Mouse (Mus musculus) heart, adult 2 months (tissue): ENCODE measurements around the gene Itprid2. TPM values are rescaled to one million over a fixed set of nuclear protein-coding genes. Genes with fewer than 3 reads are reported as not detected.
A peak's percentile ranks its signal among the peaks of the same experiment; 100 is the strongest.

Source experiments
- DNase-seq, 2 experiments: peaks; one replicate each; pipeline ENCODE4 v3.0.0; 2021
- H3K27ac ChIP-seq: fragments of 200-600 bp; 2 replicates; pipeline ENCODE4 v1.8.1; 2022
- H3K27me3 ChIP-seq: fragments of 200-500 bp; 2 replicates; pipeline ENCODE4 v1.6.1; 2012; ENCODE audit warnings: mild to moderate bottlenecking, low read length, inconsistent platforms, mixed read lengths; ENCODE audit not compliant: control insufficient read depth, insufficient read depth
- H3K36me3 ChIP-seq: fragments of 200-500 bp; 2 replicates; pipeline ENCODE4 v1.6.1; 2012; ENCODE audit warnings: low read length, inconsistent platforms; ENCODE audit not compliant: control insufficient read depth, insufficient read depth
- H3K4me1 ChIP-seq: fragments of 200-500 bp; 2 replicates; pipeline ENCODE4 v1.6.1; 2011; ENCODE audit warnings: low read length; ENCODE audit not compliant: control insufficient read depth, insufficient read depth
- H3K4me3 ChIP-seq: fragments of 200-600 bp; 2 replicates; pipeline ENCODE4 v1.8.1; 2022
- H3K79me2 ChIP-seq: fragments of 200-500 bp; replicated peaks from 2 replicates; pipeline ENCODE4 v1.6.1; 2012; ENCODE audit warnings: mild to moderate bottlenecking, inconsistent platforms, low read length, moderate library complexity, mixed read lengths; ENCODE audit not compliant: control insufficient read depth, insufficient read depth
- H3K9ac ChIP-seq: fragments of 200-500 bp; 2 replicates; pipeline ENCODE4 v1.6.1; 2012; ENCODE audit warnings: low read depth, mild to moderate bottlenecking, control low read depth, inconsistent platforms, low read length, mixed read lengths
- CTCF ChIP-seq: fragments of 200-600 bp; IDR thresholded peaks from 2 replicates; pipeline ENCODE4 v1.8.1; 2022; ENCODE audit warnings: antibody characterized with exemption, mild to moderate bottlenecking, moderate library complexity
- EP300 ChIP-seq: fragments of 200-500 bp; IDR thresholded peaks from 2 replicates; pipeline ENCODE4 v1.6.1; 2011; ENCODE audit warnings: low read depth, low read length, control low read depth; ENCODE audit not compliant: insufficient read depth
- POLR2A ChIP-seq: fragments of 200-500 bp; IDR thresholded peaks from 2 replicates; pipeline ENCODE4 v1.6.1; 2011; ENCODE audit warnings: mild to moderate bottlenecking, low read depth, low read length, control low read depth; ENCODE audit not compliant: insufficient read depth
- WGBS: fragments of 180-500 bp; shearing (Covaris S2); methylation state at CpG from one replicate; pipeline ENCODE4 v1.1.7; 2018; 5-methylcytosine and 5-hydroxymethylcytosine counted together
- intact Hi-C: fragments of 180-260 bp; cut with DNase I; formaldehyde crosslinking; loops from one replicate; pipeline ENCODE4 v1.15.1; 2025
- polyA plus RNA-seq: library from polyadenylated mRNA; depleted of rRNA; stranded (reverse); fragments of >200 nt; gene quantifications from 2 replicates; pipeline ENCODE4 v1.2.3, GENCODE M21; 2012
- total RNA-seq, 2 experiments: library from RNA; stranded (reverse); gene quantifications; 2 replicates each; pipeline ENCODE4 v1.2.3; 2021

The Itprid2 gene
- total and polyA plus RNA-seq, 3 experiments, result 6.5 to 24.0 (median 19.3) TPM

DNA sequence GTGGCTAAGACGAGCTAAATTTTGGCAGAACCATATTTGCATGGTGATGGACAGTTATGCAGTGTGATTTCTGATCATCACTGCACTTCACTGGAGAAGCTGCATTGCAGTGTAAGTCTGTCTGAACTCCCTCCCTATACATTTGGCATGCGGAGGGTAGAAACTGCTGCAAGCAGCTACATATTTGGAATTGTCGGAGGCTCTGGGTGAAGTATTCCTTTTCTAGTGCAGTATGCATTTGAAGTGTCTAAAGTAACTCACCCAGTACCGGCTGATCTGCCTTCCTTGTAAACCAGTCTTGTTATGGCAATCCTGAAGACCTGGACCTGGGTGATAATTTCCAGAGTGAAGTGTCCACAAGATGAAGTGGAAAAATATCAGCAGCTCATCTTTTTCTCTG lies 46.5 kb downstream of the Itprid2 start:
- Histone ChIP-seq H3K27ac (no peak overlapping the region), H3K27me3 (no peaks in the 10 kb centered on the region), H3K4me3 (no peak overlapping the region), H3K4me1 (no peaks in the 10 kb centered on the region), H3K9ac (no peak overlapping the region), H3K36me3 (no peaks in the 10 kb centered on the region; the same call in 1 of the 2 replicates), H3K79me2 (no peaks in the 10 kb centered on the region)
- WGBS, result 74% methylated on average over 4 of the region's 4 CpGs
- no peak for TF ChIP-seq EP300
- TF ChIP-seq POLR2A, result no peak
- no peak for TF ChIP-seq CTCF
- DNase-seq, result no peak
- intact Hi-C loops, result no loop called here

DNA sequence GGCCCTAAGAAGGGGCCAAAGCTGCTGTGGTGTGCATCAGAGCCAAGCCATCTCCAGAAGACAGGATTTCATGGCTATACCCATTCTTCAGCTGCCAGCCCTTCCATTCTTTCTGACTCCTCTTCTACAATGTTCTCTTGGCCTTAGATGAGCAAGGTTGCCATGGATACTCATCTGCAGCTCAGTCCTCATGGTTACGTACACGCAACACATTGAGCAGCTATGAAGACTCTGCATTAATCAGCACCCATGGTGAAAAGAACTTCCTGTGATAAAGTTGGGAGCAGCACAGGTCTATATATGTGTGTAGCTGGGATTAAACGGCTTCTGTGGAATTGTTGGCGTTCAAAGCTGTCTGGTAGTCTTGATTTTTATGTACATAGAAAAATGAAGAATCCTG lies 48.1 kb downstream of the Itprid2 start:
- Histone ChIP-seq H3K27ac (no peak overlapping the region), H3K9ac (no peak overlapping the region)
- TF ChIP-seq POLR2A (no peak), EP300 (no peak), CTCF (no peak)

DNA sequence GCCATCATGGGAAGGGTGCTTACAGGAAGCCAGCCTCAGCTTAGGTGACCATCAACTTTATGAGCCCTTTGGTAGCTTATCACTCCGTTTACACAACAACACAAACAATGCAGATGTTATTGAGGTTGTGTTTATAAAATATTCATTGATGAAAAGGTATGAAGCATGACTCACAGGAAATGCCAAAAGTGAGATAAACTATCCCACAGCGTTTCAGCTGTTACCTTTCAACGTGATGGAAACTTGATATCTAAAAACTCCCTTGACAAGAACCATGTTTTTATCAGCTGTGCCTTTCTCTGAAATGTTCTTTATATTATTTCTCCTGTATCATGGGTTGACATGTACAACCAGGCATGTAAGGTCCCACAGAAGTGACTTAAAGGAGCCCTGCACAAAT lies 55.7 kb downstream of the Itprid2 start:
- intact Hi-C loops, result no loop called here
- no peak overlapping the region for H3K27ac ChIP-seq
- no peak overlapping the region for H3K4me3 ChIP-seq
- DNase-seq, result no peak
- H3K79me2 ChIP-seq, result no peaks in the 10 kb centered on the region
- no peaks in the 10 kb centered on the region for H3K36me3 ChIP-seq
- WGBS, result 39% methylated on average over 3 of the region's 3 CpGs
- no peak for TF ChIP-seq POLR2A
- no peak for TF ChIP-seq CTCF
- no peak for TF ChIP-seq EP300
- H3K9ac ChIP-seq, result no peak overlapping the region
- H3K4me1 ChIP-seq, result no peaks in the 10 kb centered on the region
- no peaks in the 10 kb centered on the region for H3K27me3 ChIP-seq

More for the DNA sequence above, 48.1 kb downstream of the Itprid2 start:
- no peak for DNase-seq
- Histone ChIP-seq H3K27me3 (no peaks in the 10 kb centered on the region), H3K4me1 (no peaks in the 10 kb centered on the region), H3K4me3 (no peak overlapping the region), H3K79me2 (no peaks in the 10 kb centered on the region), H3K36me3 (no peaks in the 10 kb centered on the region)
- intact Hi-C loops, result no loop called here
- 86% methylated on average over 4 of the region's 4 CpGs for WGBS

DNA sequence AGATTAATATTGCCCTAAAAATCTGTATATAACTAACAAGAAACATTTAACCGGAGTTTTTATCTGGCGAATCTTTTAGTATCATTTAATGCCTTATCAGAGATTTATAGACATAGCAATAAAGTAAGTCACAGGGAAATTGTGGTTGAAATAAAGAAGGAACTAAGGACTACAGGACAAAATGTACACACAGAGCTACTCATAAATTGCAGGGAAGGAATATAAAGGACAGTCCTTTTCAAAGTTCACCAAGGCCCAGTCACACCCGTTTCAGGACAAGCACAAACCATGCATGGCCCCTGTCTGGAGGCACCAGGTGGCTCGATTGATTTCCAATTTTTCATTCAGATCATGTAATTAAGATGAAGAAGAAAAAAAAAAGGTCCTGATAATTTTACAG lies 60.0 kb downstream of the Itprid2 start:
- H3K36me3 ChIP-seq, result no peaks in the 10 kb centered on the region
- TF ChIP-seq POLR2A (no peak), CTCF (no peak), EP300 (no peak)
- DNase-seq, result no peak
- intact Hi-C loops, result no loop called here
- no peak overlapping the region for H3K9ac ChIP-seq
- H3K27me3 ChIP-seq, result no peaks in the 10 kb centered on the region
- no peaks in the 10 kb centered on the region for H3K79me2 ChIP-seq
- no peak overlapping the region for H3K4me3 ChIP-seq
- 95% methylated on average over 4 of the region's 4 CpGs for WGBS
- no peaks in the 10 kb centered on the region for H3K4me1 ChIP-seq
- no peak overlapping the region for H3K27ac ChIP-seq

DNA sequence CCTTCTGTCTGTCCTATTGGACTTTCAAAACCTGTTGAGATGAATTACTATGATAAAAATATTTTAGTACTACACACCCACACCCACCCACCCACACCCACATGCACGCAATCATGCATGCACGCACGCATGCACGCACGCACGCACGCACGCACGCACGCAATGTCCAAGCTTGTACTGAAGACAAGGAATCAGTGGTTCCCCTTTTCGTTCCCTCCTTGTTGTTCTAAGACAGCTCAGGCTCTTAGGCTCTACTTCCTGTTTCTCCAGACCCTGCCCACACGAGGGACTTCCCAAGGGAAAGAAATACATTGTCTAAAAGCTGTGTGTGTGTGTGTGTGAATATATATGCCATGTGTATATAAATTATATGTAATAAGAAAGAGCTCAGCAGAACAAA lies 60.8 kb downstream of the Itprid2 start:
- intact Hi-C loops, result no loop called here
- no peak overlapping the region for H3K27ac ChIP-seq
- TF ChIP-seq EP300, result no peak
- no peak for TF ChIP-seq POLR2A
- no peak for TF ChIP-seq CTCF
- no peak overlapping the region for H3K4me3 ChIP-seq
- no peaks in the 10 kb centered on the region for H3K4me1 ChIP-seq
- H3K79me2 ChIP-seq, result no peaks in the 10 kb centered on the region
- DNase-seq, result peak in 1 of 2 experiments; percentile 25
- H3K36me3 ChIP-seq, result no peaks in the 10 kb centered on the region
- WGBS, result 74% methylated on average over 12 of the region's 12 CpGs
- no peak overlapping the region for H3K9ac ChIP-seq
- no peaks in the 10 kb centered on the region for H3K27me3 ChIP-seq

DNA sequence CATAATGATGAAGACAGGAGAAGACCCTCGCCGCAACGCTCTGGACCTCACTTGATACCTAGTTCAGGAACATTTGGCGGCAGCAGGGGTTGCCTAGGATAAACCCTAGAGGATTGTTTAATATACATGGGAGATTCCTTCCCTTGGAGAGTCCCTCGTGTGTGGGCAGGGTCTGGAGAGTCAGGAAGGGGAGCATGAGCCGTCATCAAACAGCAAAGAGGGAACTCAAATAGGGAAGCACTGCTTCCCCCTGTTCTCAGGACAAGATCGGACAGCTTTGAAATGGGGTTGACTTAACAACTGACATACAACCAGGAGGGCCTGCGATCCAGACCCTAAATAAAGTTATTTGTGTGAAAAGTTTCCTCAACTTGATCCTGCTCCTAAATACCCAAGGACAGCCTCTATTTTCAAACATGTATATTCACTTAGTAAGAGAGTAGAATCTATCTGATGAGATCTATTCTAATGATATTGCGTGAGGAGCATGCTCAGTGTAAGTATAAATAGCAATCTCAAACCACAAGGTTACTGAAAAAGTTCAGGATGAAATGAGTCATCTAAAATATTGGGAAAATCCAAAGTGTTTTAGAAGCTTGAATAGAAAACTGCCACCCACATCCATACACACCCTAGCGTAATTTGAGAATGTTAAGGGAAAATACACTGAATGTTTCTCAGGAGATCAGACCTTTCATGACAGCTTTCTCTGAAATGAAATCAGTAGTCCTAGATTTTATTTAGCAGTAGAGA lies 61.5 kb downstream of the Itprid2 start:
- H3K27ac ChIP-seq, result no peak overlapping the region
- H3K36me3 ChIP-seq, result no peaks in the 10 kb centered on the region
- peak; percentile 23 to 24 for DNase-seq
- H3K4me1 ChIP-seq, result no peaks in the 10 kb centered on the region
- H3K79me2 ChIP-seq, result no peaks in the 10 kb centered on the region
- TF ChIP-seq CTCF (no peak), POLR2A (no peak), EP300 (no peak)
- WGBS, result 76% methylated on average over 10 of the region's 10 CpGs
- H3K27me3 ChIP-seq, result no peaks in the 10 kb centered on the region
- intact Hi-C loops, result no loop called here
- H3K9ac ChIP-seq, result no peak overlapping the region
- no peak overlapping the region for H3K4me3 ChIP-seq
